Mouse (Mus musculus) forebrain, postnatal 0 days (tissue): ENCODE data around the gene Aacs. TPM values are rescaled to one million over a fixed set of nuclear protein-coding genes. Genes with fewer than 3 reads are reported as not detected.

Source experiments
- ATAC-seq: fragments of 200-750 bp; cut with Nextera tagmentation; 2 replicates; pipeline ENCODE4 v1.8.0; 2017; ENCODE audit warnings: mild to moderate bottlenecking, moderate library complexity
- DNase-seq: peaks from one replicate; pipeline ENCODE4 v3.0.0-alpha.2; 2015
- H3K27ac ChIP-seq: fragments of 300-500 bp; sonication (generic); 2 replicates; pipeline ENCODE4 v1.5.1; 2014; ENCODE audit warnings: low read depth, mild to moderate bottlenecking, antibody characterized with exemption, low read length, moderate library complexity, mixed read lengths
- H3K27me3 ChIP-seq: fragments of 300-500 bp; sonication (generic); 2 replicates; pipeline ENCODE4 v1.6.1; 2014; ENCODE audit warnings: mild to moderate bottlenecking, low read length, mixed read lengths; ENCODE audit not compliant: insufficient read depth
- H3K36me3 ChIP-seq: fragments of 300-500 bp; sonication (generic); 2 replicates; pipeline ENCODE4 v1.6.1; 2014; ENCODE audit warnings: mild to moderate bottlenecking, moderate library complexity; ENCODE audit not compliant: insufficient read depth
- H3K4me1 ChIP-seq: fragments of 300-500 bp; sonication (generic); 2 replicates; pipeline ENCODE4 v1.6.1; 2014; ENCODE audit warnings: antibody characterized with exemption; ENCODE audit not compliant: insufficient read depth
- H3K4me2 ChIP-seq: fragments of 300-500 bp; sonication (generic); 2 replicates; pipeline ENCODE4 v1.6.1; 2014; ENCODE audit warnings: low read depth, mild to moderate bottlenecking, moderate library complexity
- H3K4me3 ChIP-seq: fragments of 300-500 bp; sonication (generic); 2 replicates; pipeline ENCODE4 v1.5.1; 2014; ENCODE audit warnings: low read depth, low read length, mixed read lengths
- H3K9ac ChIP-seq: fragments of 300-500 bp; sonication (generic); 2 replicates; pipeline ENCODE4 v1.6.1; 2014; ENCODE audit warnings: mild to moderate bottlenecking
- H3K9me3 ChIP-seq: fragments of 300-500 bp; sonication (generic); 2 replicates; pipeline ENCODE4 v1.6.1; 2016; ENCODE audit warnings: low read length
- CTCF ChIP-seq: sonication (generic); IDR thresholded peaks from 2 replicates; pipeline ENCODE4 v1.5.1; 2016; ENCODE audit warnings: antibody characterized with exemption, control low read depth, low read depth
- WGBS: fragments of 180-500 bp; shearing (Covaris S2); extraction: QIAGEN DNeasy Blood & Tissue Kit; methylation state at CpG from one replicate; pipeline ENCODE4 v1.1.7; 2014; 5-methylcytosine and 5-hydroxymethylcytosine counted together
- microRNA-seq, 2 experiments: library from miRNA; unstranded; fragments of <30 nt; microRNA quantifications; one replicate each; pipeline ENCODE4; 2016
- polyA plus RNA-seq: library from polyadenylated mRNA; unstranded; fragments of >200 nt; fragmentation: Nextera tagmentation; extraction: Ambion mirVana; gene quantifications from 2 replicates; pipeline ENCODE4 v1.2.1, GENCODE M21; 2015
- total RNA-seq: library from RNA; depleted of rRNA; stranded (reverse); fragments of >200 nt; gene quantifications from 2 replicates; pipeline ENCODE4 v1.2.3, GENCODE M21; 2014; rRNA removed

Aacs gene
- total and polyA plus RNA-seq, 2 experiments from 2014 or later = 90.9 to 97.9 TPM

- Histone ChIP-seq H3K9me3 (no peaks in the 10 kb centered on the region), H3K27me3 (no peaks in the 10 kb centered on the region), H3K4me2 (no peak overlapping the region), H3K4me3 (no peak overlapping the region), H3K4me1 (no peaks in the 10 kb centered on the region), H3K27ac (no peak overlapping the region), H3K9ac (no peak overlapping the region), H3K36me3 (no peaks in the 10 kb centered on the region)
- DNase-seq (no peak), ATAC-seq (no peak)
- no peak for TF ChIP-seq CTCF
- WGBS = 24% methylated on average over 13 of the region's 13 CpGs
Measured at GRCm38 (mm10) chr5:125546293-125546692, 70.7 kb downstream of the Aacs start.

GRCm38 (mm10) chr5:125549750-125550489 lies 74.3 kb downstream of the Aacs start:
- Histone ChIP-seq H3K4me1 (no peaks in the 10 kb centered on the region), H3K4me3 (no peak overlapping the region), H3K9ac (no peak overlapping the region), H3K27ac (no peak overlapping the region), H3K36me3 (no peaks in the 10 kb centered on the region), H3K9me3 (no peaks in the 10 kb centered on the region), H3K27me3 (no peaks in the 10 kb centered on the region), H3K4me2 (no peak overlapping the region)
- no peak for TF ChIP-seq CTCF
- ATAC-seq = peak; percentile 55
- no peak for DNase-seq
- 20% methylated on average over 11 of the region's 11 CpGs for WGBS

GRCm38 (mm10) chr5:125555732-125556131 lies 80.1 kb downstream of the Aacs start:
- DNase-seq = no peak
- H3K9me3 ChIP-seq = no peaks in the 10 kb centered on the region
- no peak for ATAC-seq
- no peak overlapping the region for H3K4me3 ChIP-seq
- no peak overlapping the region for H3K27ac ChIP-seq
- H3K36me3 ChIP-seq = no peaks in the 10 kb centered on the region
- H3K9ac ChIP-seq = no peak overlapping the region
- no peak overlapping the region for H3K4me2 ChIP-seq
- WGBS = 58% methylated on average over 5 of the region's 5 CpGs
- H3K27me3 ChIP-seq = no peaks in the 10 kb centered on the region
- TF ChIP-seq CTCF = no peak
- no peaks in the 10 kb centered on the region for H3K4me1 ChIP-seq

DNA sequence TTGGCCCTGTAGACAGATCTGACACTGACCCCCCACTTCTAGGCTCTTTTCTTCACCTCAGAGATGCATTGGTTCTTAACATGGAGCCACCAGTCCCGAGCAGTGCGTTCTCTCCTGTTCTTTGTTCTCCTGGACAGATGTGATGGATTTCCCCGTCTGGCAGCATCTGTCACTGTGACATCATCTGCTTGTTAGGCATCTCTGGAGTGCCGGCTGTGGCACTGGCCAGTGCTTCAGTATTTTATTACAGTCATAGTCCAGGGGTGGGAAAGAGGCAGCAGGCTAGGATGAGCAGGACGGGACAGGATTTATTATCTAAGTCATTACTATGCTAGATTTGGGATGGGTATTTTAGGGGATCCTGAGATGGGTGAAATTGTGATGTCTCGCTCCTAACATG lies 87.9 kb downstream of the Aacs start:
- Histone ChIP-seq H3K27ac (no peak overlapping the region), H3K36me3 (no peaks in the 10 kb centered on the region), H3K4me1 (no peaks in the 10 kb centered on the region), H3K27me3 (no peaks in the 10 kb centered on the region), H3K9me3 (no peaks in the 10 kb centered on the region), H3K9ac (no peak overlapping the region), H3K4me2 (no peak overlapping the region), H3K4me3 (no peak overlapping the region)
- no peak for TF ChIP-seq CTCF
- WGBS = 67% methylated on average over 6 of the region's 6 CpGs
- ATAC-seq (no peak), DNase-seq (no peak)

GRCm38 (mm10) chr5:125565725-125566124 lies 90.1 kb downstream of the Aacs start:
- WGBS = 80% methylated on average over 11 of the region's 11 CpGs
- no peak overlapping the region for H3K4me2 ChIP-seq
- no peak for ATAC-seq

More at GRCm38 (mm10) chr5:125565725-125566124, 90.1 kb downstream of the Aacs start:
- H3K36me3 ChIP-seq = no peaks in the 10 kb centered on the region
- H3K9me3 ChIP-seq = no peaks in the 10 kb centered on the region
- no peak overlapping the region for H3K9ac ChIP-seq
- no peak overlapping the region for H3K27ac ChIP-seq
- no peaks in the 10 kb centered on the region for H3K27me3 ChIP-seq
- H3K4me1 ChIP-seq = no peaks in the 10 kb centered on the region
- DNase-seq = no peak
- no peak for TF ChIP-seq CTCF
- H3K4me3 ChIP-seq = no peak overlapping the region

Small RNA genes within 50 kb of the gene (microRNA-seq; reads per million reads assigned to microRNA genes)
- gene Gm27551 = 0 reads per million in 2 experiments

Other genes with a start within 250 kb of the Aacs start
- 45.2 and 52.7 TPM in 2 replicates for gene Scarb1, start 134.7 kb upstream of the Aacs start, total RNA-seq
- 53.5 and 55.9 TPM in 2 replicates for gene Scarb1, start 134.7 kb upstream of the Aacs start, polyA plus RNA-seq
- 1.00 TPM in 1 of 2 replicates, not detected in the other for gene Gm10382, start 86.5 kb upstream of the Aacs start, total RNA-seq
- gene Gm10382, start 86.5 kb upstream of the Aacs start, polyA plus RNA-seq = 0.25 and 0.34 TPM in 2 replicates
- 817 and 912 TPM in 2 replicates for gene Ubc, start 85.6 kb upstream of the Aacs start, total RNA-seq
- 858 and 1,225 TPM in 2 replicates for gene Ubc, start 85.6 kb upstream of the Aacs start, polyA plus RNA-seq
- gene Dhx37, start 41.7 kb upstream of the Aacs start, total RNA-seq = 22.5 and 27.1 TPM in 2 replicates
- 6.5 and 11.0 TPM in 2 replicates for gene Dhx37, start 41.7 kb upstream of the Aacs start, polyA plus RNA-seq
- gene Bri3bp, start 34.2 kb upstream of the Aacs start, total RNA-seq = 78.3 and 83.3 TPM in 2 replicates
- 45.7 and 48.4 TPM in 2 replicates for gene Bri3bp, start 34.2 kb upstream of the Aacs start, polyA plus RNA-seq
- gene Tmem132b, start 56.0 kb downstream of the Aacs start, total RNA-seq = 32.2 and 48.9 TPM in 2 replicates
- 5.1 and 7.8 TPM in 2 replicates for gene Tmem132b, start 56.0 kb downstream of the Aacs start, polyA plus RNA-seq